Mouse (Mus musculus): ENCODE results near the gene Dock9. TPM values are rescaled to one million over a fixed set of nuclear protein-coding genes. Genes with fewer than 3 reads are reported as not detected.

Gene Dock9
- total RNA-seq, 2 experiments from 2014 or later: 4.4 to 6.6 TPM

- ATAC-seq (replicated peaks; ENCODE audit: low FRiP score, low TSS enrichment, poor library complexity, severe bottlenecking): no peak
These were observed 233.7 kb downstream of the Dock9 start for GRCm38 (mm10) chr14:121563954-121564353.

- ATAC-seq (replicated peaks; ENCODE audit: low FRiP score, low TSS enrichment, poor library complexity, severe bottlenecking): no peak
These were observed 238.6 kb downstream of the Dock9 start for GRCm38 (mm10) chr14:121559026-121559425.

GRCm38 (mm10) chr14:121556401-121557315 lies 241.0 kb downstream of the Dock9 start:
- ATAC-seq (replicated peaks; ENCODE audit: low FRiP score, low TSS enrichment, poor library complexity, severe bottlenecking): no peak

GRCm38 (mm10) chr14:121553785-121554184 lies 243.9 kb downstream of the Dock9 start:
- ATAC-seq (replicated peaks; ENCODE audit: low FRiP score, low TSS enrichment, poor library complexity, severe bottlenecking): no peak; the same call in 1 of the 2 replicates

- ATAC-seq (replicated peaks; ENCODE audit: low FRiP score, low TSS enrichment, poor library complexity, severe bottlenecking): no peak
These were observed 245.1 kb downstream of the Dock9 start for GRCm38 (mm10) chr14:121552586-121552985.

GRCm38 (mm10) chr14:121549834-121550233 lies 247.8 kb downstream of the Dock9 start:
- no peak for ATAC-seq (replicated peaks; ENCODE audit: low FRiP score, low TSS enrichment, poor library complexity, severe bottlenecking)

- no peak for ATAC-seq (replicated peaks; ENCODE audit: low FRiP score, low TSS enrichment, poor library complexity, severe bottlenecking)
These were observed 249.9 kb downstream of the Dock9 start for GRCm38 (mm10) chr14:121547745-121548144.

GRCm38 (mm10) chr14:121546621-121547020 lies 251.0 kb downstream of the Dock9 start:
- ATAC-seq (replicated peaks; ENCODE audit: low FRiP score, low TSS enrichment, poor library complexity, severe bottlenecking): no peak

GRCm38 (mm10) chr14:121545551-121546331 lies 251.9 kb downstream of the Dock9 start:
- no peak for ATAC-seq (replicated peaks; ENCODE audit: low FRiP score, low TSS enrichment, poor library complexity, severe bottlenecking)

- no peak for ATAC-seq (replicated peaks; ENCODE audit: low FRiP score, low TSS enrichment, poor library complexity, severe bottlenecking)
These were observed 256.4 kb downstream of the Dock9 start for GRCm38 (mm10) chr14:121541262-121541661.

- ATAC-seq (replicated peaks; ENCODE audit: low FRiP score, low TSS enrichment, poor library complexity, severe bottlenecking): no peak
These were observed 263.1 kb downstream of the Dock9 start for GRCm38 (mm10) chr14:121534501-121534900.

- ATAC-seq (replicated peaks; ENCODE audit: low FRiP score, low TSS enrichment, poor library complexity, severe bottlenecking): no peak
These were observed 266.8 kb downstream of the Dock9 start for GRCm38 (mm10) chr14:121530853-121531252.

GRCm38 (mm10) chr14:121527883-121528282 lies 269.8 kb downstream of the Dock9 start:
- ATAC-seq (replicated peaks; ENCODE audit: low FRiP score, low TSS enrichment, poor library complexity, severe bottlenecking): no peak

- ATAC-seq (replicated peaks; ENCODE audit: low FRiP score, low TSS enrichment, poor library complexity, severe bottlenecking): no peak
These were observed 270.4 kb downstream of the Dock9 start for GRCm38 (mm10) chr14:121527201-121527600.

- no peak for ATAC-seq (replicated peaks; ENCODE audit: low FRiP score, low TSS enrichment, poor library complexity, severe bottlenecking)
These were observed 275.9 kb downstream of the Dock9 start for GRCm38 (mm10) chr14:121521709-121522108.

- ATAC-seq (replicated peaks; ENCODE audit: low FRiP score, low TSS enrichment, poor library complexity, severe bottlenecking): no peak
These were observed 280.8 kb downstream of the Dock9 start for GRCm38 (mm10) chr14:121516881-121517280.

- no peak for ATAC-seq (replicated peaks; ENCODE audit: low FRiP score, low TSS enrichment, poor library complexity, severe bottlenecking)
These were observed 288.7 kb downstream of the Dock9 start for GRCm38 (mm10) chr14:121508929-121509328.

GRCm38 (mm10) chr14:121506336-121506735 lies 291.3 kb downstream of the Dock9 start:
- no peak for ATAC-seq (replicated peaks; ENCODE audit: low FRiP score, low TSS enrichment, poor library complexity, severe bottlenecking)

- no peak for ATAC-seq (replicated peaks; ENCODE audit: low FRiP score, low TSS enrichment, poor library complexity, severe bottlenecking)
These were observed 292.2 kb downstream of the Dock9 start for GRCm38 (mm10) chr14:121505485-121505860.

- ATAC-seq (replicated peaks; ENCODE audit: low FRiP score, low TSS enrichment, poor library complexity, severe bottlenecking): peak; percentile 42; the same call in 1 of the 2 replicates
These were observed 292.7 kb downstream of the Dock9 start, which contains the start of gene Slc15a1 for GRCm38 (mm10) chr14:121504781-121505484. Gene Slc15a1 (minus strand): TSS chr14:121505252.

Data from megakaryocyte-erythroid progenitor cell, adult 5-6 weeks (primary cell).